Mouse (Mus musculus) limb, embryonic 15.5 days (tissue): ENCODE measurements at regions not wholly inside any gene's neighbourhood (a gene's known extent, or its start where the extent isn't known, plus 50 kb on each side); places are given as distances from the start of the nearest gene placed in this dataset.

ENCODE experiments used
- ATAC-seq: fragments of 200-750 bp; cut with Nextera tagmentation; 2 replicates; pipeline ENCODE4 v1.8.0; 2017; ENCODE audit warnings: low read depth, moderate TSS enrichment; ENCODE audit not compliant: insufficient number of reproducible peaks, low FRiP score, low TSS enrichment
- H3K27ac ChIP-seq: fragments of 300-500 bp; sonication (generic); 2 replicates; pipeline ENCODE4 v1.5.1; 2015; ENCODE audit warnings: moderate library complexity, mild to moderate bottlenecking, inconsistent platforms
- H3K27me3 ChIP-seq: fragments of 300-500 bp; sonication (generic); 2 replicates; pipeline ENCODE4 v1.6.1; 2015; ENCODE audit warnings: inconsistent platforms
- H3K36me3 ChIP-seq: fragments of 300-500 bp; sonication (generic); 2 replicates; pipeline ENCODE4 v1.6.1; 2015; ENCODE audit warnings: inconsistent platforms
- H3K4me1 ChIP-seq: fragments of 300-500 bp; sonication (generic); 2 replicates; pipeline ENCODE4 v1.6.1; 2015; ENCODE audit warnings: inconsistent platforms
- H3K4me2 ChIP-seq: fragments of 300-500 bp; sonication (generic); 2 replicates; pipeline ENCODE4 v1.6.1; 2015; ENCODE audit warnings: mild to moderate bottlenecking, inconsistent platforms
- H3K4me3 ChIP-seq: fragments of 300-500 bp; sonication (generic); 2 replicates; pipeline ENCODE4 v1.5.1; 2015; ENCODE audit warnings: mild to moderate bottlenecking, inconsistent platforms
- H3K9ac ChIP-seq: fragments of 300-500 bp; sonication (generic); 2 replicates; pipeline ENCODE4 v1.6.1; 2015; ENCODE audit warnings: inconsistent platforms
- H3K9me3 ChIP-seq: fragments of 300-500 bp; sonication (generic); 2 replicates; pipeline ENCODE4 v1.6.1; 2016; ENCODE audit warnings: inconsistent platforms
- WGBS: fragments of 180-500 bp; shearing (Covaris S2); methylation state at CpG from one replicate; pipeline ENCODE4 v1.1.7; 2015; 5-methylcytosine and 5-hydroxymethylcytosine counted together

- no peak for ATAC-seq
- Histone ChIP-seq H3K4me3 (no peak overlapping the region), H3K9ac (no peak overlapping the region), H3K9me3 (no peaks in the 10 kb centered on the region), H3K4me1 (no peaks in the 10 kb centered on the region), H3K4me2 (no peak overlapping the region), H3K36me3 (no peaks in the 10 kb centered on the region), H3K27me3 (no peaks in the 10 kb centered on the region), H3K27ac (no peak overlapping the region)
- 65% methylated on average over 2 of the region's 2 CpGs for WGBS
These were observed 57.5 kb downstream of the Ins1 start for GRCm38 (mm10) chr19:52321626-52322025.

GRCm38 (mm10) chr19:52331398-52331797 lies 67.3 kb downstream of the Ins1 start:
- Histone ChIP-seq H3K36me3 (no peaks in the 10 kb centered on the region), H3K4me3 (no peak overlapping the region), H3K4me1 (no peaks in the 10 kb centered on the region), H3K27ac (no peak overlapping the region), H3K9ac (no peak overlapping the region), H3K27me3 (no peaks in the 10 kb centered on the region), H3K9me3 (no peaks in the 10 kb centered on the region), H3K4me2 (no peak overlapping the region)
- ATAC-seq: no peak
- 87% methylated on average over 1 of the region's 1 CpGs for WGBS

- no peak overlapping the region for H3K4me2 ChIP-seq
- H3K36me3 ChIP-seq: no peaks in the 10 kb centered on the region
- 0 out of 2 replicates have a peak, but pooled peaks have one; percentile 14 for ATAC-seq
- no peak overlapping the region for H3K9ac ChIP-seq
- no peaks in the 10 kb centered on the region for H3K4me1 ChIP-seq
- H3K27ac ChIP-seq: no peak overlapping the region
- H3K4me3 ChIP-seq: no peak overlapping the region
- WGBS: 21% methylated on average over 2 of the region's 2 CpGs
- H3K27me3 ChIP-seq: no peaks in the 10 kb centered on the region
- H3K9me3 ChIP-seq: no peaks in the 10 kb centered on the region
These were observed 91.1 kb downstream of the Ins1 start for GRCm38 (mm10) chr19:52355175-52355574.

- 84% methylated on average over 4 of the region's 4 CpGs for WGBS
- no peaks in the 10 kb centered on the region for H3K27me3 ChIP-seq
- no peaks in the 10 kb centered on the region for H3K36me3 ChIP-seq
- H3K4me2 ChIP-seq: no peak overlapping the region
- H3K27ac ChIP-seq: no peak overlapping the region
- H3K9me3 ChIP-seq: no peaks in the 10 kb centered on the region
- H3K4me3 ChIP-seq: no peak overlapping the region
- no peak overlapping the region for H3K9ac ChIP-seq
- ATAC-seq: no peak
- H3K4me1 ChIP-seq: no peaks in the 10 kb centered on the region
These were observed 110.9 kb downstream of the Ins1 start for GRCm38 (mm10) chr19:52374892-52375578.

GRCm38 (mm10) chr19:52406653-52407052 lies 142.6 kb downstream of the Ins1 start:
- Histone ChIP-seq H3K27me3 (no peaks in the 10 kb centered on the region), H3K27ac (no peak overlapping the region), H3K9ac (no peak overlapping the region), H3K4me1 (no peaks in the 10 kb centered on the region), H3K9me3 (no peaks in the 10 kb centered on the region), H3K4me2 (no peak overlapping the region), H3K4me3 (no peak overlapping the region), H3K36me3 (no peaks in the 10 kb centered on the region)
- WGBS: 88% methylated on average over 1 of the region's 1 CpGs
- ATAC-seq: no peak

- Histone ChIP-seq H3K9ac (no peak overlapping the region), H3K4me3 (no peak overlapping the region), H3K4me2 (no peak overlapping the region), H3K27me3 (no peaks in the 10 kb centered on the region), H3K9me3 (no peaks in the 10 kb centered on the region), H3K4me1 (no peaks in the 10 kb centered on the region), H3K36me3 (no peaks in the 10 kb centered on the region), H3K27ac (no peak overlapping the region)
- no peak for ATAC-seq
- WGBS: 63% methylated on average over 2 of the region's 2 CpGs
These were observed 164.7 kb downstream of the Ins1 start for GRCm38 (mm10) chr19:52428768-52429167.

GRCm38 (mm10) chr19:52442523-52442922 lies 178.4 kb downstream of the Ins1 start:
- Histone ChIP-seq H3K4me1 (no peaks in the 10 kb centered on the region), H3K36me3 (no peaks in the 10 kb centered on the region), H3K9ac (no peak overlapping the region), H3K27me3 (no peaks in the 10 kb centered on the region), H3K27ac (no peak overlapping the region), H3K4me3 (no peak overlapping the region), H3K4me2 (no peak overlapping the region), H3K9me3 (no peaks in the 10 kb centered on the region)
- ATAC-seq: no peak
- 83% methylated on average over 4 of the region's 4 CpGs for WGBS

- Histone ChIP-seq H3K36me3 (no peaks in the 10 kb centered on the region), H3K4me3 (no peak overlapping the region), H3K9me3 (no peaks in the 10 kb centered on the region), H3K9ac (no peak overlapping the region), H3K4me1 (no peaks in the 10 kb centered on the region), H3K27me3 (no peaks in the 10 kb centered on the region), H3K4me2 (no peak overlapping the region), H3K27ac (no peak overlapping the region)
- no peak for ATAC-seq
- WGBS: 89% methylated on average over 4 of the region's 4 CpGs
These were observed 184.8 kb downstream of the Ins1 start for GRCm38 (mm10) chr19:52448931-52449330.

GRCm38 (mm10) chr19:52449392-52449791 lies 185.3 kb downstream of the Ins1 start:
- Histone ChIP-seq H3K27ac (no peak overlapping the region), H3K9me3 (no peaks in the 10 kb centered on the region), H3K36me3 (no peaks in the 10 kb centered on the region), H3K4me2 (no peak overlapping the region), H3K4me3 (no peak overlapping the region), H3K4me1 (no peaks in the 10 kb centered on the region), H3K9ac (no peak overlapping the region), H3K27me3 (no peaks in the 10 kb centered on the region)
- WGBS: 68% methylated on average over 4 of the region's 4 CpGs
- no peak for ATAC-seq
